Mouse (Mus musculus) cortical plate, adult 2 months (tissue): Measurements from ENCODE around the gene Tex19.1.

Source experiments
- CTCF ChIP-seq: fragments of 200-500 bp; IDR thresholded peaks from 2 replicates; pipeline ENCODE4 v1.5.1; 2011; ENCODE audit warnings: mild to moderate bottlenecking, control low read depth, low read length; ENCODE audit not compliant: insufficient read depth; ENCODE audit errors: extremely low read depth
- POLR2A ChIP-seq: fragments of 200-500 bp; IDR thresholded peaks from 2 replicates; pipeline ENCODE4 v1.6.1; 2011; ENCODE audit warnings: mild to moderate bottlenecking, low read length, control low read depth; ENCODE audit not compliant: insufficient read depth; ENCODE audit errors: extremely low read depth

GRCm38 (mm10) chr11:121137682-121138081, 8.3 kb upstream of the Tex19.1 start:
- TF ChIP-seq CTCF (no peak), POLR2A (no peak)
